Mouse (Mus musculus) stomach, postnatal 0 days (tissue): ENCODE data around the gene Acer3. TPM values are rescaled to one million over a fixed set of nuclear protein-coding genes. Genes with fewer than 3 reads are reported as not detected.
A peak's percentile ranks its signal among the peaks of the same experiment; 100 is the strongest.

Experiments
- ATAC-seq: fragments of 200-750 bp; cut with Nextera tagmentation; 2 replicates; pipeline ENCODE4 v1.8.0; 2017; ENCODE audit not compliant: low FRiP score, low TSS enrichment
- DNase-seq: peaks from one replicate; pipeline ENCODE4 v3.0.0-alpha.2; 2016; ENCODE audit warnings: low spot score
- H3K27ac ChIP-seq: fragments of 300-500 bp; sonication (generic); replicated peaks from 2 replicates; pipeline ENCODE4 v1.5.1; 2014; ENCODE audit warnings: mild to moderate bottlenecking, control low read depth
- H3K27me3 ChIP-seq: fragments of 300-500 bp; sonication (generic); 2 replicates; pipeline ENCODE4 v1.6.1; 2014; ENCODE audit warnings: low read length; ENCODE audit not compliant: control insufficient read depth, insufficient read depth
- H3K36me3 ChIP-seq: fragments of 300-500 bp; sonication (generic); 2 replicates; pipeline ENCODE4 v1.6.1; 2014; ENCODE audit warnings: low read length, mixed read lengths; ENCODE audit not compliant: control insufficient read depth, insufficient read depth
- H3K4me1 ChIP-seq: fragments of 300-500 bp; sonication (generic); replicated peaks from 2 replicates; pipeline ENCODE4 v1.6.1; 2014; ENCODE audit warnings: antibody characterized with exemption; ENCODE audit not compliant: control insufficient read depth, insufficient read depth
- H3K4me2 ChIP-seq: fragments of 300-500 bp; sonication (generic); replicated peaks from 2 replicates; pipeline ENCODE4 v1.6.1; 2014; ENCODE audit warnings: low read depth, mild to moderate bottlenecking, control low read depth, moderate library complexity
- H3K4me3 ChIP-seq: fragments of 300-500 bp; sonication (generic); 2 replicates; pipeline ENCODE4 v1.5.1; 2014; ENCODE audit warnings: low read depth, low read length, control low read depth
- H3K9ac ChIP-seq: fragments of 300-500 bp; sonication (generic); 2 replicates; pipeline ENCODE4 v1.6.1; 2014; ENCODE audit warnings: mild to moderate bottlenecking, low read length, control low read depth, mixed read lengths
- H3K9me3 ChIP-seq: fragments of 300-500 bp; sonication (generic); 2 replicates; pipeline ENCODE4 v1.6.1; 2016; ENCODE audit warnings: low read length; ENCODE audit not compliant: control insufficient read depth
- CTCF ChIP-seq: IDR thresholded peaks from 2 replicates; pipeline ENCODE4 v1.5.1; 2016; ENCODE audit warnings: antibody characterized with exemption, low read depth, mild to moderate bottlenecking, moderate library complexity
- EP300 ChIP-seq: optimal IDR thresholded peaks from 2 replicates; pipeline ENCODE3; 2016; ENCODE audit warnings: antibody characterized with exemption
- WGBS: fragments of 180-500 bp; shearing (Covaris S2); extraction: QIAGEN DNeasy Blood & Tissue Kit; methylation state at CpG from one replicate; pipeline ENCODE4 v1.1.7; 2014; 5-methylcytosine and 5-hydroxymethylcytosine counted together
- polyA plus RNA-seq: library from polyadenylated mRNA; unstranded; fragments of >200 nt; fragmentation: Nextera tagmentation; extraction: Ambion mirVana; gene quantifications from 2 replicates; pipeline ENCODE4 v1.2.1, GENCODE M21; 2015

Gene Acer3
- polyA plus RNA-seq, 1 experiment from 2014 or later = 37.7 TPM

DNA sequence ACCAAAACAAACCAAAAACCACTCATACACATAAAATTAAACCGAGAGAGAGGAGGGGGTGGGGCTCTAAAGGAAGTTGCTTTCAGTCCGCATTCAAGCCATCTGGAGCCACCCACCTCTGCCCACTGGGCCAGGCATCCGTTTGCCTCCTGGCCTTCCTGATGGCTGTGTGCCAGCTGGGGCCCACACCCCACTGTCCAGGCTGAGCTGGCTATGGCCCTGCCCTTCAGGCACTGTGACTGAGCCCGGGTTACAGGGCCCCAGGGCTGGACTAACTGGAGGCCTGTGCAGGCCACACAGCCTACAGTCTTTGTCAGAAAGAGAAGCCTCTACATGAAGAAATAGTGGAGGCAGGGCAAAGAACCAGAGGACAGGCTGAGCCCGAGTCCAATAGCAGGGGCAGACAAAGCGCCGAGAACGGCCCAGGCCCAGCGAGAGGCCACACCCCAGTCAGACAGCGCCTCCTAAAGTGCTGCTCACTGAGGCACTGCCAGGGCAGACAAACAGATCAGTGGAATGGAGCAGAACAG lies 155.9 kb downstream of the Acer3 start:
- Histone ChIP-seq H3K4me2 (no peak overlapping the region), H3K27ac (peak overlapping the region; percentile 61), H3K36me3 (no peaks in the 10 kb centered on the region), H3K27me3 (no peaks in the 10 kb centered on the region), H3K9ac (no peak overlapping the region), H3K4me1 (peaks cover 6% of the 10 kb centered on the region), H3K9me3 (no peaks in the 10 kb centered on the region), H3K4me3 (no peak overlapping the region)
- DNase-seq = peak; percentile 90
- peak; percentile 51 for TF ChIP-seq CTCF
- no peak for TF ChIP-seq EP300
- 43% methylated on average over 10 of the region's 10 CpGs for WGBS
- ATAC-seq = peak; percentile 88

DNA sequence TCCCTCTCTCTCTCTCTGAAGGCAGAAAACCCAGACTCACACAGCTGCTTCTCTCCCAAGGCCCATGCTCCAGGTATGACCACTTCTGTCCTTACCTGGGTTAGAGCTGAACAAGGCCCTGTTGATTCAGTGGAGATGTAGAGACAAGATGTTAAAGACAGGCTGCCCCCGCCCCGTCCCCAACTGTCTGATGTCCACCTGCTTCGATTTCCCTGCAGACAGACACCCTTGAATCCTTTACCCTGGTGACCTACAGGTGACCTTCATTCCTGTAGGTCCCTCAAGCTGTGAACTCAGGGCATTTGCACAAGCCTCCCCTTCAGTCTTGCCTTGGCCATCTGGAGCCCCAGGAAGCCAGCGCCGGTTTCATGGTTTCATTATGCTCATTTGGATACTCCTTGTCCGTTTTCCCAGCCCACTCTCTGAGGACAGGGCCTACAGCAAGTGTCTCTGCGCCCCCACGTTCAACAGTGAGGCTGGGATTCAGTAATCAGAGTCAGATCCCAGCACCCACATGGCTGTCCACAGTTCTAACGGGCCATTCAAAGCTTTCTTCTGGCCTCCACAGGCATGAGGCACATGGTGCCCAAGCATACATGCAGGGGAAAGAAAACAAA lies 156.5 kb downstream of the Acer3 start:
- Histone ChIP-seq H3K27ac (peak overlapping the region; percentile 61), H3K4me3 (no peak overlapping the region), H3K27me3 (no peaks in the 10 kb centered on the region), H3K4me2 (no peak overlapping the region), H3K9me3 (no peaks in the 10 kb centered on the region), H3K36me3 (no peaks in the 10 kb centered on the region), H3K4me1 (peaks cover 9% of the 10 kb centered on the region), H3K9ac (no peak overlapping the region)
- no peak for TF ChIP-seq CTCF
- no peak for TF ChIP-seq EP300
- 74% methylated on average over 9 of the region's 9 CpGs for WGBS
- ATAC-seq = no peak
- DNase-seq = no peak

DNA sequence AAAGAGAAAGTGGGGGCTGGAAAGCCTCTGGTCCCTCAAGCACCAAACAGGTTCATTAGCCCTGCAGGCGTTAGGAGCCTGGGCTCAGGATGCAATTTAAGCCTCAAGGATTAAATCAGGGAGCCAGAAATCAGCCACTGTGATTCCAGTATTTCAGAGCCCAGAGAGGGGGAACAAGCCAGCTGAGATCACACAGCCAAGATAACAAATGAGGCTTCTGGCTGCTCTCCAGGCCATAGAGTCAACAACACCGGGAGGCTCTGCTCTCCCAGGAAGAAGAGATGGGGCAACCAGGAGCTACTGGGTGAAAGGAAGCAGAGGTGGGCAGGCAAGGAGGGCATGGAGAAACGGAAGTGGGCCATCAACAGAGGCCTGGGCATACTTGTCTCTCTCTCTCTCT lies 157.3 kb downstream of the Acer3 start:
- Histone ChIP-seq H3K4me2 (no peak overlapping the region), H3K27ac (peak overlapping the region; percentile 82), H3K4me1 (peaks cover 10% of the 10 kb centered on the region)

DNA sequence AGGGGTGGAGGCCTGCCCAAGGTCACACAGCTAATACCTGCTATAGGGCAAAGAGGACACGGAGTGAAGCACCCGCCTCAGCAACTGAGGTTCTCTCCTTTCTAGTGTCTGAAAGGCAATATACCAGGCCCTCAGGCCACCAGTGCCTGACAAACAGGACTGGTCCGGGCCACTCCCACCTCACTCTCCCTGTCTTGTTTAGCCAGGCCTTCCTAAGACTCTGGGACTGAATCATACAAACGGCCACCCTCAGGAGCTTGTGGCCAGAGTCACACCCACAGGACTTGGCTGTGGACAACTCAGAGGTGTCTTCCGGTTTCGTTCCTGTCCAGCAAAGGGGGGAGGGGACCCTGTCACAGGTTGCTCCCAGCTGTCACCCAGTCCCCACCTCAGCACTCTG lies 158.8 kb downstream of the Acer3 start:
- no peak overlapping the region for H3K9ac ChIP-seq
- H3K27ac ChIP-seq = peak overlapping the region; percentile 82
- TF ChIP-seq EP300 (no peak), CTCF (no peak)
- DNase-seq = peak; percentile 55
- peaks cover 12% of the 10 kb centered on the region for H3K4me1 ChIP-seq
- no peaks in the 10 kb centered on the region for H3K36me3 ChIP-seq
- peak; percentile 44; the same call in 1 of the 2 replicates for ATAC-seq
- H3K4me2 ChIP-seq = no peak overlapping the region
- 58% methylated on average over 6 of the region's 6 CpGs for WGBS
- H3K9me3 ChIP-seq = no peaks in the 10 kb centered on the region
- no peak overlapping the region for H3K4me3 ChIP-seq
- H3K27me3 ChIP-seq = no peaks in the 10 kb centered on the region

More for the DNA sequence above, 157.3 kb downstream of the Acer3 start:
- 29% methylated on average over 3 of the region's 3 CpGs for WGBS
- no peaks in the 10 kb centered on the region for H3K9me3 ChIP-seq
- H3K9ac ChIP-seq = no peak overlapping the region
- no peaks in the 10 kb centered on the region for H3K27me3 ChIP-seq
- no peak overlapping the region for H3K4me3 ChIP-seq
- ATAC-seq (0 out of 2 replicates have a peak, but pooled peaks have one; percentile 28), DNase-seq (peak; percentile 77)
- no peak for TF ChIP-seq EP300
- TF ChIP-seq CTCF = no peak
- no peaks in the 10 kb centered on the region for H3K36me3 ChIP-seq

DNA sequence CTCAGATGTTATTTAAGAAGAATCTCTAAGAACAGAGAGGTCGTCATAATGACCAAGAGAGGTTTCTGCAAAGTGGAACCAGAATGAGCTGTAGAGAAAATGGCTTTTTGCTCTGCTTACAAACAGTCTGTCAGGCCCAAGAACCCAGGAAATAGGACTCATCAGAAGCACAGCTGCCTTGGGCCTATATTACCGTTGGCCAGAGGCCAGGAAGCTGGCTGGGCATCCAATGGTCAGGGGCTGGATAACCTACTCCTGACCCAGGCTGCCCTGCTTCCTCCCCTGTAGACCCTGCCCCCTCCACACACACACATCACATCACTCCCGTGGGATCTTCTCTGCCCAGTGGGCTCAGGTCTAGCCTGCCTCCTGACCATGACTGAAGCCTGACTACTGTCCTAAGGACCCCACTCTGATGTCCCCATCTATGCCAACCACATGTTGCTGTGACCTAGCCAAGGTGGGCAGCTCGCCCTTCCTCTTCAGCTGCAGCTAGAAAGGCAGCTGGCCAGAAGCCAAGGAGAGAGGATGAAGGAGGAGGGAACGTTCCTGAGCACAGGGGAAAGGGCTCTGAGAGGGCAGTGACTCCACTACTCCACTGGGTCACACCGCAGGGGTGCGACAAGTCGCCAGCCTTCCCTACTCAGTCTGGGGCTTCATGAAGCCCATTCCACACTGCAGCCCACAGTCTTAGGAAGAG lies 160.8 kb downstream of the Acer3 start:
- Histone ChIP-seq H3K4me1 (peaks cover 12% of the 10 kb centered on the region), H3K27me3 (no peaks in the 10 kb centered on the region), H3K9me3 (no peaks in the 10 kb centered on the region), H3K27ac (peak overlapping the region; percentile 82), H3K36me3 (no peaks in the 10 kb centered on the region), H3K4me3 (no peak overlapping the region), H3K9ac (peak overlapping the region; percentile 19), H3K4me2 (peak overlapping the region; percentile 23; the same call in 1 of the 2 replicates)
- no peak for TF ChIP-seq CTCF
- ATAC-seq (no peak), DNase-seq (no peak)
- WGBS = 34% methylated on average over 8 of the region's 8 CpGs

DNA sequence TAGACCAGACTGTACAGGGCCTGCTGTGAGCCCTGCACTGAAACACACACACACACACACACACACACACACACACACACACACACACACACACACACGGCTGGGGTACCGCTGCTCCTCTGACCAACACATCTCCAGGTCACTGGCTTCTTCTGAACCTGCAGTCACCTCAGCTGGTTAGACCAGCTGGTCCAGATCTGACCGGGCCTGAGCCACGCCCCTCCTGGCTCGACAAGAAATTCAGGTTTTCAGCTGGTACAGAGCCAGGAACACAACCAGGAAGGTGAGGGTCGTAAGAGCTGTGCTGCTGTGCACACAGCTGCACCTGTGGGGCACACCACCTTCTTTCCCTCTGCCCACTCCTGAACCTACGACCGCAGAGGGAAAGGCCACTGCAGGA lies 162.5 kb downstream of the Acer3 start:
- peak; percentile 48 for ATAC-seq
- peak; percentile 89 for DNase-seq
- H3K9ac ChIP-seq = no peak overlapping the region
- H3K36me3 ChIP-seq = no peaks in the 10 kb centered on the region
- peak overlapping the region; percentile 82 for H3K27ac ChIP-seq
- TF ChIP-seq CTCF = no peak
- peak; percentile 91 for TF ChIP-seq EP300
- no peak overlapping the region for H3K4me3 ChIP-seq
- H3K4me1 ChIP-seq = peaks cover 12% of the 10 kb centered on the region
- peak overlapping the region; percentile 29; the same call in 1 of the 2 replicates for H3K4me2 ChIP-seq
- no peaks in the 10 kb centered on the region for H3K9me3 ChIP-seq
- no peaks in the 10 kb centered on the region for H3K27me3 ChIP-seq
- 31% methylated on average over 8 of the region's 8 CpGs for WGBS
